Mouse (Mus musculus) limb, embryonic 15.5 days (tissue): Measurements from ENCODE around the gene Ninj1. TPM values are rescaled to one million over a fixed set of nuclear protein-coding genes. Genes with fewer than 3 reads are reported as not detected.

Experiments
- ATAC-seq: fragments of 200-750 bp; cut with Nextera tagmentation; 2 replicates; pipeline ENCODE4 v1.8.0; 2017; ENCODE audit warnings: low read depth, moderate TSS enrichment; ENCODE audit not compliant: insufficient number of reproducible peaks, low FRiP score, low TSS enrichment
- H3K27ac ChIP-seq: fragments of 300-500 bp; sonication (generic); 2 replicates; pipeline ENCODE4 v1.5.1; 2015; ENCODE audit warnings: moderate library complexity, mild to moderate bottlenecking, inconsistent platforms
- H3K27me3 ChIP-seq: fragments of 300-500 bp; sonication (generic); 2 replicates; pipeline ENCODE4 v1.6.1; 2015; ENCODE audit warnings: inconsistent platforms
- H3K36me3 ChIP-seq: fragments of 300-500 bp; sonication (generic); 2 replicates; pipeline ENCODE4 v1.6.1; 2015; ENCODE audit warnings: inconsistent platforms
- H3K4me1 ChIP-seq: fragments of 300-500 bp; sonication (generic); 2 replicates; pipeline ENCODE4 v1.6.1; 2015; ENCODE audit warnings: inconsistent platforms
- H3K4me2 ChIP-seq: fragments of 300-500 bp; sonication (generic); 2 replicates; pipeline ENCODE4 v1.6.1; 2015; ENCODE audit warnings: mild to moderate bottlenecking, inconsistent platforms
- H3K4me3 ChIP-seq: fragments of 300-500 bp; sonication (generic); 2 replicates; pipeline ENCODE4 v1.5.1; 2015; ENCODE audit warnings: mild to moderate bottlenecking, inconsistent platforms
- H3K9ac ChIP-seq: fragments of 300-500 bp; sonication (generic); 2 replicates; pipeline ENCODE4 v1.6.1; 2015; ENCODE audit warnings: inconsistent platforms
- H3K9me3 ChIP-seq: fragments of 300-500 bp; sonication (generic); 2 replicates; pipeline ENCODE4 v1.6.1; 2016; ENCODE audit warnings: inconsistent platforms
- WGBS: fragments of 180-500 bp; shearing (Covaris S2); methylation state at CpG from one replicate; pipeline ENCODE4 v1.1.7; 2015; 5-methylcytosine and 5-hydroxymethylcytosine counted together
- polyA plus RNA-seq: library from polyadenylated mRNA; unstranded; fragments of >200 nt; fragmentation: Nextera tagmentation; extraction: Ambion mirVana; gene quantifications from 2 replicates; pipeline ENCODE4 v1.2.1, GENCODE M21; 2015

The Ninj1 gene
- polyA plus RNA-seq, 1 experiment from 2014 or later: 56.0 TPM

DNA sequence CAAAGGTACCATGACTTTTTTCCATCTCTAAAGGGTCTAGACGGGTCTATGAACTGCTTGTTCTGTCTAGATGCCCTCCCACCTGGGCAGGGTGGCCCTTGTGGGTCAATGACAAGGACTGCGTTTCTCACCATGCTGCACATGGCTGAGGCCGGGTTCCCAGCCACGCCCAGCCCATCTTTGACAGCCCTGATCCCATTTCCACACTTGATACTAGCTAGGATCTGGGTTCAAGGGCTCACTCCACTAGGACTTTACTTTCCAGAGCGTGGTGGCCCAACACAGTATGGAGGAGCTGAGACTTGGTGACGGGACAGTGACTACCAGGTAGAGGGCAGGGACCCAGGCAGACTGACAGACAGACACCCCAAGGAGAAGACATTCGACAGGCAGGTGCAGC is 15.3 kb downstream of the Ninj1 start:
- no peak overlapping the region for H3K27ac ChIP-seq
- no peaks in the 10 kb centered on the region for H3K27me3 ChIP-seq
- no peaks in the 10 kb centered on the region for H3K9me3 ChIP-seq
- 0 out of 2 replicates have a peak, but pooled peaks cover 2% of the 10 kb centered on the region for H3K4me1 ChIP-seq
- no peak for ATAC-seq
- H3K36me3 ChIP-seq: peaks cover 29% of the 10 kb centered on the region
- 93% methylated on average over 7 of the region's 7 CpGs for WGBS
- H3K9ac ChIP-seq: no peak overlapping the region
- no peak overlapping the region for H3K4me2 ChIP-seq
- no peak overlapping the region for H3K4me3 ChIP-seq

GRCm38 (mm10) chr13:49205381-49205998 is 18.2 kb downstream of the Ninj1 start:
- Histone ChIP-seq H3K4me1 (peaks cover 8% of the 10 kb centered on the region), H3K4me3 (no peak overlapping the region), H3K9ac (no peak overlapping the region), H3K4me2 (no peak overlapping the region), H3K27ac (no peak overlapping the region), H3K27me3 (no peaks in the 10 kb centered on the region), H3K9me3 (no peaks in the 10 kb centered on the region), H3K36me3 (peaks cover 29% of the 10 kb centered on the region)
- 49% methylated on average over 13 of the region's 13 CpGs for WGBS
- no peak for ATAC-seq

- Histone ChIP-seq H3K36me3 (peaks cover 29% of the 10 kb centered on the region), H3K9me3 (no peaks in the 10 kb centered on the region), H3K9ac (no peak overlapping the region), H3K27me3 (no peaks in the 10 kb centered on the region), H3K4me3 (no peak overlapping the region), H3K4me1 (peaks cover 8% of the 10 kb centered on the region), H3K27ac (no peak overlapping the region), H3K4me2 (no peak overlapping the region)
- WGBS: 96% methylated on average over 2 of the region's 2 CpGs
- no peak for ATAC-seq
These were observed 19.1 kb downstream of the Ninj1 start for GRCm38 (mm10) chr13:49206341-49206740.

- H3K9me3 ChIP-seq: no peaks in the 10 kb centered on the region
- no peak for ATAC-seq
- H3K9ac ChIP-seq: no peak overlapping the region
- no peak overlapping the region for H3K4me2 ChIP-seq
- H3K27me3 ChIP-seq: no peaks in the 10 kb centered on the region
- WGBS: 60% methylated on average over 7 of the region's 7 CpGs
- H3K27ac ChIP-seq: no peak overlapping the region
- H3K4me1 ChIP-seq: peaks cover 23% of the 10 kb centered on the region
- H3K4me3 ChIP-seq: no peak overlapping the region
- peaks cover 16% of the 10 kb centered on the region for H3K36me3 ChIP-seq
These were observed 22.0 kb downstream of the Ninj1 start for GRCm38 (mm10) chr13:49209306-49209705.

DNA sequence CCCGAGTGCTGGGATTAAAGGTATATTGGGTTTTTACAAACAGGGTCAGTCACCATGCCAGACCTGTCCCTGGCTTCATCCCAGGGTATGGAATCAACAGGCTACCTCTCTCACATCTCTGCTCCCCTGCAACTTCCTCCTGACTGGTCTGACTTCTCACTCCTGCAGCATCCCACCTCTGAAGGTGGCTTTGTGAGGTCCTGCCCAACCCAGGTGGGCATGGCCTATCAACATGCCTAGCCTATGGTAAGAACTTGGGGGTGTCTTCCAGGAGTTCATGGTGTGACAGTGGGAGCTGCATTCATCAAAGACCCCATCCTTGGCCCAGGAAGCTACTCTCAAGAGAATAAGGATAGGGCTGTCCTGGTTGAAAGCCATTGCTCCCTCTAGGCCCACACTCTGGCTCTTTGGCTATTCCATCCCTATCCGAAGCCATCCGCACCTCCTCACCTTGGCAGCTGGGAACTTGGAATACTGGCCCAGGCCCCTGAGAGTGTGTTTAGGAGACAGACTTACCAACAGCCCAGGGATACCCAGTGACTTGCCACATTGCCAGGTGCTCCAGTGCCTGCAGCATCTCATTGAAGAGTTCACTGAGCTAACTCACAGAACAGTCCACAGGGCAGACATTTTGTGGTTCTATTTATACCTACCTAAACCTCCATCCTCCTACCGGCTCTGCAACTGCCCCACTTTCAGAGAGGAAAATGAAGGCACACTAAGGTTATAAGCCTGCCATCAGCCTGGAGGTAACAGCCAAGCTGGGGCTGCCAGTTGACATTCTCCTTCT is 25.6 kb downstream of the Ninj1 start:
- 85% methylated on average over 4 of the region's 4 CpGs for WGBS
- Histone ChIP-seq H3K4me1 (peaks cover 41% of the 10 kb centered on the region), H3K9ac (no peak overlapping the region), H3K36me3 (0 out of 2 replicates have a peak, but pooled peaks cover 4% of the 10 kb centered on the region), H3K27ac (no peak overlapping the region), H3K9me3 (no peaks in the 10 kb centered on the region), H3K4me2 (no peak overlapping the region), H3K4me3 (no peak overlapping the region), H3K27me3 (no peaks in the 10 kb centered on the region)
- no peak for ATAC-seq

- WGBS: 55% methylated on average over 4 of the region's 4 CpGs
- ATAC-seq: no peak
- Histone ChIP-seq H3K9me3 (no peaks in the 10 kb centered on the region), H3K27ac (no peak overlapping the region), H3K9ac (no peak overlapping the region), H3K4me1 (peaks cover 41% of the 10 kb centered on the region), H3K4me2 (no peak overlapping the region), H3K4me3 (no peak overlapping the region), H3K36me3 (0 out of 2 replicates have a peak, but pooled peaks cover 4% of the 10 kb centered on the region), H3K27me3 (no peaks in the 10 kb centered on the region)
These were observed 26.2 kb downstream of the Ninj1 start for GRCm38 (mm10) chr13:49213531-49213932.

GRCm38 (mm10) chr13:49214454-49214853 is 27.2 kb downstream of the Ninj1 start:
- H3K9ac ChIP-seq: no peak overlapping the region
- H3K27me3 ChIP-seq: no peaks in the 10 kb centered on the region
- no peak for ATAC-seq
- peaks cover 36% of the 10 kb centered on the region for H3K4me1 ChIP-seq
- whole genome bisulfite sequencing: 74% methylated on average over 3 of the region's 3 CpGs
- no peaks in the 10 kb centered on the region for H3K9me3 ChIP-seq
- H3K4me2 ChIP-seq: peak overlapping the region; percentile 76; the same call in 1 of the 2 replicates
- peak overlapping the region; percentile 92; the same call in 1 of the 2 replicates for H3K4me3 ChIP-seq
- H3K36me3 ChIP-seq: 0 out of 2 replicates have a peak, but pooled peaks cover 4% of the 10 kb centered on the region
- no peak overlapping the region for H3K27ac ChIP-seq

DNA sequence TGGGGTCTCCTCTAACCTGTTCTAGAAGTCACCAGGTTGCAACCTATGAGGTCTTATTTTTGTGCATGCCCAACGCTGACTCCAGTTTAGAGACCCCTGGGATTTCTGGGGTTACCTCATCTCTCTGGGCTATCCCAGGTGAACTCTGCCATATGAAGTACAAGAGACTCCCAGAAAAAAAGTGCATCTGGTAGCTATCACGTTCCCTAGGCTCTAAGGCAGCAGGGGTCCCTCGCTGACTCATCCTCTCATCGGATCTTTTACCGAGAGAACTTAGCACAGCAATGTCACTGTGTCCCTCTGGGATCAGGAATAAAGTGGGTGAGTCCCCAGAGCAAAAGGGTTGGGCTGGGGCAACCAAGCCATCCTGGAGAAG is 27.8 kb downstream of the Ninj1 start:
- 7% methylated on average over 5 of the region's 5 CpGs for WGBS
- Histone ChIP-seq H3K27me3 (no peaks in the 10 kb centered on the region), H3K4me2 (peak overlapping the region; percentile 76), H3K4me1 (peaks cover 35% of the 10 kb centered on the region), H3K9ac (peak overlapping the region; percentile 71), H3K9me3 (no peaks in the 10 kb centered on the region), H3K4me3 (peak overlapping the region; percentile 92), H3K27ac (peak overlapping the region; percentile 87), H3K36me3 (0 out of 2 replicates have a peak, but pooled peaks cover 4% of the 10 kb centered on the region)
- no peak for ATAC-seq

- under 1% methylated on average over 76 of the region's 78 CpGs for WGBS
- H3K9me3 ChIP-seq: no peaks in the 10 kb centered on the region
- peak within 1 kb of the TSS; percentile 76 for H3K4me2 ChIP-seq
- peak within 1 kb of the TSS; percentile 87 for H3K27ac ChIP-seq
- 0 out of 2 replicates have a peak, but pooled peaks cover 4% of the 10 kb centered on the region for H3K36me3 ChIP-seq
- H3K27me3 ChIP-seq: no peaks in the 10 kb centered on the region
- H3K4me3 ChIP-seq: peak within 1 kb of the TSS; percentile 92
- H3K9ac ChIP-seq: peak within 1 kb of the TSS; percentile 71
- H3K4me1 ChIP-seq: peaks cover 35% of the 10 kb centered on the region
- peak; percentile 91 for ATAC-seq
These were observed 28.4 kb downstream of the Ninj1 start, which contains the start of gene Card19 for GRCm38 (mm10) chr13:49215504-49216219. Card19 (minus strand) TSS chr13:49216037.

GRCm38 (mm10) chr13:49216220-49216552 is 28.9 kb downstream of the Ninj1 start:
- no peaks in the 10 kb centered on the region for H3K9me3 ChIP-seq
- 4% methylated on average over 17 of the region's 17 CpGs for WGBS
- H3K4me3 ChIP-seq: peak overlapping the region; percentile 92
- 0 out of 2 replicates have a peak, but pooled peaks cover 4% of the 10 kb centered on the region for H3K36me3 ChIP-seq
- H3K4me2 ChIP-seq: peak overlapping the region; percentile 76
- peak; percentile 40; the same call in 1 of the 2 replicates for ATAC-seq
- H3K4me1 ChIP-seq: peaks cover 35% of the 10 kb centered on the region
- no peaks in the 10 kb centered on the region for H3K27me3 ChIP-seq
- peak overlapping the region; percentile 71 for H3K9ac ChIP-seq
- peak overlapping the region; percentile 87 for H3K27ac ChIP-seq

DNA sequence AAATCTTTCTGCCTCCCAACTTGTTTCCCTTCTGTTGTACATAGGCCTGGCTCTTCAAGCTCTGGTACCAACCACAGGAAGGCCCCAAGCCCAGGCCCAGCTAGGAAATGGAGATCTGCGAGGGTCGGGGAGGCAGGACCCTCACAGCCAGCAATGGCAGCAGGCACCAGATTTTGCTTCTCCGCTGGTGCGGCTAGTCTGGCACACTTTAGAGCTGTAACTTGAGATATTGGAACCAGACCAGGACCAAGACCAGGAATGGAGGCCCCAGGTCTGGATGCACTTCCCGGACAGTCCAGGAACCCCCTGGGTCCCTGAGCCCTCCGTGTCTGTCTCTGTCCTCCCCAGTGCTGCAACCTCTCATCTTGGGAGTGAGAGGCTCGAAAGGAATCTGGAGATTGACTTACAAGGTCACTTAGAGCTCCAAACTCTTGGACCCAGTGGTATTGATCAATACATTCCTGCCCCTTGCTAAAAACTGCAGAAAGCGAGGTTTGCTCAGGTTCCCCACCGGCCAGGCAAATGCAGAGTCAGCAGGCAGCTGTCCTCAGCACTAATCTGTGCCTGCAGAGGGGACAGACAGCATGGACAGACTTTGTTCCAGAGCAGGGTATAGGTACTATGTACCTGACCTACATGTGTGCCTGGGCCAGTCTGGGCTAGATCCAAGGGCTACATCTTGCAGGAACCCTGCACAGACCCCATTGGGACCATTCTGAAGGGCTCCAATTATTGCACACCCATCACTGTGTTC is 29.7 kb downstream of the Ninj1 start:
- Histone ChIP-seq H3K9ac (no peak overlapping the region), H3K27me3 (no peaks in the 10 kb centered on the region), H3K27ac (peak overlapping the region; percentile 87; the same call in 1 of the 2 replicates), H3K36me3 (0 out of 2 replicates have a peak, but pooled peaks cover 4% of the 10 kb centered on the region), H3K4me2 (peak overlapping the region; percentile 76), H3K4me1 (peaks cover 32% of the 10 kb centered on the region), H3K9me3 (no peaks in the 10 kb centered on the region), H3K4me3 (peak overlapping the region; percentile 92; the same call in 1 of the 2 replicates)
- WGBS: 41% methylated on average over 9 of the region's 9 CpGs
- no peak for ATAC-seq
